Mouse (Mus musculus) liver, adult (tissue): ENCODE results near the gene Icam4.

Experiments
- GATA4 ChIP-seq: IDR thresholded peaks from 2 replicates; pipeline ENCODE4 v1.6.1; 2014; ENCODE audit warnings: mild to moderate bottlenecking, low read length; ENCODE audit not compliant: insufficient replicate concordance

Gene Icam4

GRCm38 (mm10) chr9:21007313-21007952 is 21.7 kb upstream of the Icam4 start:
- no peak for TF ChIP-seq GATA4

- TF ChIP-seq GATA4, result no peak
These were observed 21.2 kb upstream of the Icam4 start for GRCm38 (mm10) chr9:21008007-21008406.

GRCm38 (mm10) chr9:21010362-21010761 is 18.8 kb upstream of the Icam4 start:
- no peak for TF ChIP-seq GATA4

GRCm38 (mm10) chr9:21011846-21012312 is 17.3 kb upstream of the Icam4 start:
- no peak for TF ChIP-seq GATA4

GRCm38 (mm10) chr9:21012368-21012767 is 16.8 kb upstream of the Icam4 start:
- TF ChIP-seq GATA4, result no peak

GRCm38 (mm10) chr9:21014691-21015570 is 14.2 kb upstream of the Icam4 start:
- no peak; the same call in 1 of the 2 replicates for TF ChIP-seq GATA4

GRCm38 (mm10) chr9:21015571-21016130 is 13.5 kb upstream of the Icam4 start, which contains the start of gene Icam1:
TSS of gene Icam1 (plus strand) at chr9:21015985.
- TF ChIP-seq GATA4, result no peak

GRCm38 (mm10) chr9:21016331-21017176 is 12.6 kb upstream of the Icam4 start:
- TF ChIP-seq GATA4, result no peak

GRCm38 (mm10) chr9:21017177-21017575 is 12.0 kb upstream of the Icam4 start:
- TF ChIP-seq GATA4, result no peak

GRCm38 (mm10) chr9:21018600-21018999 is 10.6 kb upstream of the Icam4 start:
- no peak for TF ChIP-seq GATA4

GRCm38 (mm10) chr9:21021363-21021762 is 7.8 kb upstream of the Icam4 start:
- TF ChIP-seq GATA4, result no peak

GRCm38 (mm10) chr9:21022288-21022687 is 6.9 kb upstream of the Icam4 start:
- TF ChIP-seq GATA4, result no peak

GRCm38 (mm10) chr9:21022726-21023125 is 6.4 kb upstream of the Icam4 start:
- TF ChIP-seq GATA4, result no peak

- TF ChIP-seq GATA4, result no peak
These were observed 3.8 kb upstream of the Icam4 start for GRCm38 (mm10) chr9:21025258-21025810.

GRCm38 (mm10) chr9:21026849-21027248 is 2.3 kb upstream of the Icam4 start:
- TF ChIP-seq GATA4, result no peak
